Mouse (Mus musculus) forebrain, embryonic 15.5 days (tissue): ENCODE measurements at regions not wholly inside any gene's neighbourhood (a gene's known extent, or its start where the extent isn't known, plus 50 kb on each side); places are given as distances from the start of the nearest gene placed in this dataset.

Experiments
- ATAC-seq: fragments of 200-750 bp; cut with Nextera tagmentation; replicated peaks from 2 replicates; pipeline ENCODE4 v1.8.0; 2017; ENCODE audit warnings: mild to moderate bottlenecking, moderate TSS enrichment, moderate library complexity
- H3K27ac ChIP-seq: fragments of 300-500 bp; sonication (generic); replicated peaks from 2 replicates; pipeline ENCODE4 v1.5.1; 2015; ENCODE audit warnings: mild to moderate bottlenecking, inconsistent platforms
- H3K27me3 ChIP-seq: fragments of 300-500 bp; sonication (generic); 2 replicates; pipeline ENCODE4 v1.6.1; 2015; ENCODE audit warnings: inconsistent platforms
- H3K36me3 ChIP-seq: fragments of 300-500 bp; sonication (generic); 2 replicates; pipeline ENCODE4 v1.6.1; 2015; ENCODE audit warnings: mild to moderate bottlenecking, inconsistent platforms
- H3K4me1 ChIP-seq: fragments of 300-500 bp; sonication (generic); 2 replicates; pipeline ENCODE4 v1.6.1; 2015; ENCODE audit warnings: inconsistent platforms
- H3K4me2 ChIP-seq: fragments of 300-500 bp; sonication (generic); replicated peaks from 2 replicates; pipeline ENCODE4 v1.6.1; 2015; ENCODE audit warnings: mild to moderate bottlenecking, inconsistent platforms
- H3K4me3 ChIP-seq: fragments of 300-500 bp; sonication (generic); 2 replicates; pipeline ENCODE4 v1.5.1; 2015; ENCODE audit warnings: mild to moderate bottlenecking, inconsistent platforms
- H3K9ac ChIP-seq: fragments of 300-500 bp; sonication (generic); replicated peaks from 2 replicates; pipeline ENCODE4 v1.6.1; 2015; ENCODE audit warnings: mild to moderate bottlenecking, inconsistent platforms
- H3K9me3 ChIP-seq: fragments of 300-500 bp; sonication (generic); 2 replicates; pipeline ENCODE4 v1.6.1; 2016; ENCODE audit warnings: inconsistent platforms
- WGBS: fragments of 180-500 bp; shearing (Covaris S2); methylation state at CpG from one replicate; pipeline ENCODE4 v1.1.7; 2015; ENCODE audit warnings: mixed read lengths; 5-methylcytosine and 5-hydroxymethylcytosine counted together

GRCm38 (mm10) chr9:23591906-23592305 lies 369.0 kb downstream of the Bmper start:
- Histone ChIP-seq H3K4me2 (no peak overlapping the region), H3K9ac (no peak overlapping the region), H3K4me3 (no peak overlapping the region), H3K4me1 (no peaks in the 10 kb centered on the region), H3K9me3 (no peaks in the 10 kb centered on the region), H3K27me3 (no peaks in the 10 kb centered on the region), H3K36me3 (no peaks in the 10 kb centered on the region), H3K27ac (no peak overlapping the region)
- no peak for ATAC-seq

- H3K9me3 ChIP-seq = no peaks in the 10 kb centered on the region
- no peak overlapping the region for H3K27ac ChIP-seq
- H3K4me3 ChIP-seq = no peak overlapping the region
- H3K27me3 ChIP-seq = no peaks in the 10 kb centered on the region
- 98% methylated on average over 2 of the region's 2 CpGs for WGBS
- ATAC-seq = no peak
- H3K4me1 ChIP-seq = no peaks in the 10 kb centered on the region
- no peaks in the 10 kb centered on the region for H3K36me3 ChIP-seq
- H3K9ac ChIP-seq = no peak overlapping the region
- no peak overlapping the region for H3K4me2 ChIP-seq
Observed at GRCm38 (mm10) chr9:23600623-23601022, 377.7 kb downstream of the Bmper start.
